Mouse (Mus musculus): Measurements from ENCODE around the gene Cspg4.
"Not testable (repeated sequence)": the region's sequence is repeated elsewhere in the genome, so short reads cannot be mapped to it uniquely, and the experiment has no call there.

Gene Cspg4

GRCm38 (mm10) chr9:56893313-56893712, 28.5 kb downstream of the Cspg4 start:
- no peak for DNase-seq (ENCODE audit: low read depth)

GRCm38 (mm10) chr9:56894006-56894405, 29.2 kb downstream of the Cspg4 start:
- no peak for DNase-seq (ENCODE audit: low read depth)

- no peak for DNase-seq (ENCODE audit: low read depth)
These were observed 31.9 kb downstream of the Cspg4 start for GRCm38 (mm10) chr9:56896779-56897178.

GRCm38 (mm10) chr9:56899409-56899808, 34.6 kb downstream of the Cspg4 start:
- no peak for DNase-seq (ENCODE audit: low read depth)

GRCm38 (mm10) chr9:56900060-56900459, 35.2 kb downstream of the Cspg4 start:
- DNase-seq (ENCODE audit: low read depth), result no peak

- no peak for DNase-seq (ENCODE audit: low read depth)
These were observed 35.7 kb downstream of the Cspg4 start for GRCm38 (mm10) chr9:56900571-56900970.

- no peak for DNase-seq (ENCODE audit: low read depth)
These were observed 36.4 kb downstream of the Cspg4 start for GRCm38 (mm10) chr9:56901187-56901586.

- no peak for DNase-seq (ENCODE audit: low read depth)
These were observed 38.8 kb downstream of the Cspg4 start for GRCm38 (mm10) chr9:56903662-56904061.

- DNase-seq (ENCODE audit: low read depth), result no peak
These were observed 42.7 kb downstream of the Cspg4 start for GRCm38 (mm10) chr9:56907549-56907948.

- DNase-seq (ENCODE audit: low read depth), result not testable (repeated sequence)
These were observed 45.2 kb downstream of the Cspg4 start for GRCm38 (mm10) chr9:56909991-56910390.

GRCm38 (mm10) chr9:56911017-56911416, 46.2 kb downstream of the Cspg4 start:
- no peak for DNase-seq (ENCODE audit: low read depth)

- no peak for DNase-seq (ENCODE audit: low read depth)
These were observed 49.2 kb downstream of the Cspg4 start for GRCm38 (mm10) chr9:56913991-56914390.

- no peak for DNase-seq (ENCODE audit: low read depth)
These were observed 50.3 kb downstream of the Cspg4 start for GRCm38 (mm10) chr9:56915116-56915515.

- DNase-seq (ENCODE audit: low read depth), result no peak
These were observed 51.0 kb downstream of the Cspg4 start for GRCm38 (mm10) chr9:56915695-56916410.

- DNase-seq (ENCODE audit: low read depth), result no peak
These were observed 52.3 kb downstream of the Cspg4 start for GRCm38 (mm10) chr9:56917131-56917530.

GRCm38 (mm10) chr9:56918466-56918865, 53.6 kb downstream of the Cspg4 start:
- no peak for DNase-seq (ENCODE audit: low read depth)

GRCm38 (mm10) chr9:56922746-56923145, 57.9 kb downstream of the Cspg4 start:
- no peak for DNase-seq (ENCODE audit: low read depth)

- DNase-seq (ENCODE audit: low read depth), result no peak
These were observed 59.2 kb downstream of the Cspg4 start for GRCm38 (mm10) chr9:56923841-56924650.

GRCm38 (mm10) chr9:56924651-56925027, 59.8 kb downstream of the Cspg4 start:
- no peak for DNase-seq (ENCODE audit: low read depth)

GRCm38 (mm10) chr9:56925291-56926024, 60.6 kb downstream of the Cspg4 start:
- no peak for DNase-seq (ENCODE audit: low read depth)

- DNase-seq (ENCODE audit: low read depth), result no peak
These were observed 61.2 kb downstream of the Cspg4 start for GRCm38 (mm10) chr9:56926025-56926360.

GRCm38 (mm10) chr9:56926387-56926786, 61.6 kb downstream of the Cspg4 start:
- no peak for DNase-seq (ENCODE audit: low read depth)

Data from c-Kit-positive CD71-positive TER-119-negative erythroid progenitor cells, embryonic 14.5 days (primary cell).